Mouse (Mus musculus): ENCODE results near the gene Gvin1. TPM values are rescaled to one million over a fixed set of nuclear protein-coding genes. Genes with fewer than 3 reads are reported as not detected.
"Not testable (repeated sequence)": the region's sequence is repeated elsewhere in the genome, so short reads cannot be mapped to it uniquely, and the experiment has no call there.

Gene Gvin1
- 100 to 1,000 TPM; 112 to 113 TPM for polyA plus RNA-seq (2017; shearing (Covaris generic))

GRCm38 (mm10) chr7:106215177-106215576 lies at the start of gene Gvin1:
Gene Gvin1, minus strand, starts transcription at chr7:106215326.
- peak; percentile 80 for ATAC-seq

GRCm38 (mm10) chr7:106251844-106252517 lies 36.9 kb upstream of the Gvin1 start:
- no peak for ATAC-seq

GRCm38 (mm10) chr7:106248922-106249321 lies 33.8 kb upstream of the Gvin1 start:
- ATAC-seq = no peak

GRCm38 (mm10) chr7:106248245-106248644 lies 33.1 kb upstream of the Gvin1 start:
- no peak for ATAC-seq

- no peak for ATAC-seq
Observed at GRCm38 (mm10) chr7:106245601-106246000, 30.5 kb upstream of the Gvin1 start.

GRCm38 (mm10) chr7:106240484-106241275 lies 25.6 kb upstream of the Gvin1 start:
- not testable (repeated sequence) for ATAC-seq

- peak; percentile 27 for ATAC-seq
Observed at GRCm38 (mm10) chr7:106237192-106237465, 22.0 kb upstream of the Gvin1 start.

- ATAC-seq = peak; percentile 89
Observed at GRCm38 (mm10) chr7:106236327-106237191, 21.4 kb upstream of the Gvin1 start.

GRCm38 (mm10) chr7:106235596-106235995 lies 20.5 kb upstream of the Gvin1 start:
- no peak for ATAC-seq

- peak; percentile 31 for ATAC-seq
Observed at GRCm38 (mm10) chr7:106215910-106216309, 784 bp upstream of the Gvin1 start.

- peak; percentile 64 for ATAC-seq
Observed at GRCm38 (mm10) chr7:106213770-106214169, 1.4 kb downstream of the Gvin1 start.

- ATAC-seq = peak; percentile 88
Observed at GRCm38 (mm10) chr7:106206630-106207029, 8.5 kb downstream of the Gvin1 start.

- peak; percentile 61 for ATAC-seq
Observed at GRCm38 (mm10) chr7:106177065-106177464, 38.1 kb downstream of the Gvin1 start.

- ATAC-seq = peak; percentile 88
Observed at GRCm38 (mm10) chr7:106145013-106145754, 69.9 kb downstream of the Gvin1 start.

- not testable (repeated sequence) for ATAC-seq
Observed at GRCm38 (mm10) chr7:106141128-106141895, 73.8 kb downstream of the Gvin1 start.

GRCm38 (mm10) chr7:106117090-106117948 lies 97.8 kb downstream of the Gvin1 start:
- ATAC-seq = not testable (repeated sequence)
